Mouse (Mus musculus) cerebellum, adult 2 months (tissue): Measurements from ENCODE around the gene Lactb. TPM values are rescaled to one million over a fixed set of nuclear protein-coding genes. Genes with fewer than 3 reads are reported as not detected.

Source experiments
- DNase-seq, 2 experiments: peaks; one replicate each; pipeline ENCODE4 v3.0.0; 2021
- H3K27ac ChIP-seq: fragments of 200-500 bp; 2 replicates; pipeline ENCODE4 v1.5.1; 2012; ENCODE audit warnings: low read length, control low read depth, inconsistent platforms; ENCODE audit not compliant: insufficient read depth
- H3K27me3 ChIP-seq: fragments of 200-500 bp; 2 replicates; pipeline ENCODE4 v1.6.1; 2012; ENCODE audit warnings: inconsistent platforms, mild to moderate bottlenecking, low read length, moderate library complexity; ENCODE audit not compliant: control insufficient read depth, insufficient read depth
- H3K4me1 ChIP-seq: fragments of 200-500 bp; 2 replicates; pipeline ENCODE4 v1.6.1; 2011; ENCODE audit warnings: low read length; ENCODE audit not compliant: control insufficient read depth, insufficient read depth
- H3K4me3 ChIP-seq: fragments of 200-500 bp; replicated peaks from 2 replicates; pipeline ENCODE3; 2011; ENCODE audit warnings: mild to moderate bottlenecking, low read depth, low read length, control low read depth; ENCODE audit not compliant: insufficient read depth
- CTCF ChIP-seq: fragments of 200-500 bp; IDR thresholded peaks from 2 replicates; pipeline ENCODE4 v1.5.1; 2011; ENCODE audit warnings: low read depth, mild to moderate bottlenecking, control low read depth, low read length, moderate library complexity, borderline replicate concordance; ENCODE audit not compliant: insufficient read depth
- POLR2A ChIP-seq: fragments of 200-500 bp; IDR thresholded peaks from 2 replicates; pipeline ENCODE4 v1.6.1; 2011; ENCODE audit warnings: low read length, control low read depth, borderline replicate concordance; ENCODE audit not compliant: insufficient read depth
- WGBS: fragments of 180-500 bp; shearing (Covaris S2); methylation state at CpG from one replicate; pipeline ENCODE4 v1.1.7; 2018; 5-methylcytosine and 5-hydroxymethylcytosine counted together
- polyA plus RNA-seq: library from polyadenylated mRNA; depleted of rRNA; stranded (reverse); fragments of >200 nt; gene quantifications from 2 replicates; pipeline ENCODE4 v1.2.3, GENCODE M21; 2012

Lactb gene
- polyA plus RNA-seq, 1 experiment: 13.2 TPM

DNA sequence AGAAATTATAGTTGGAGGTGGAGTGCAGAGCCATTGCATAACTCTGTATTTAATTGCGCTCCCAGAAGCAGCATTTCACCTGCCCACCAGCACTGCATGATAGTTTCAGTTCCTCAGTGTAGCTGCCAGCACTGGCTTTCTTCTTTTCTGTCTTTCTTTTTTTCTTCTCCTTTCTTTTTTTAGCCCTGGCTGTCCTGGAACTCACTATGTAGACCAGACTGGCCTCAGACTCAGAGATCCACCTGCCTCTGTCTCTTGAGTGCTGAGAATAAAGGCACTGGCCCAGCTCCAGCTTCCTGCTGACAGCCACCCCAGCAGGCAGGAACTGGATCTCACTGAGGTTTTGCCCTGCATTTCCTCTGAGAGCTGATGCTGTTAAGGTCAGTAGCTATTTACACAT lies 2.7 kb upstream of the Lactb start:
- no peaks in the 10 kb centered on the region for H3K4me1 ChIP-seq
- no peaks in the 10 kb centered on the region for H3K27me3 ChIP-seq
- WGBS: 94% methylated on average over 1 of the region's 1 CpGs
- no peak overlapping the region for H3K4me3 ChIP-seq
- no peak for TF ChIP-seq CTCF
- no peak for TF ChIP-seq POLR2A
- no peak overlapping the region for H3K27ac ChIP-seq
- peak; percentile 34 to 39 for DNase-seq

DNA sequence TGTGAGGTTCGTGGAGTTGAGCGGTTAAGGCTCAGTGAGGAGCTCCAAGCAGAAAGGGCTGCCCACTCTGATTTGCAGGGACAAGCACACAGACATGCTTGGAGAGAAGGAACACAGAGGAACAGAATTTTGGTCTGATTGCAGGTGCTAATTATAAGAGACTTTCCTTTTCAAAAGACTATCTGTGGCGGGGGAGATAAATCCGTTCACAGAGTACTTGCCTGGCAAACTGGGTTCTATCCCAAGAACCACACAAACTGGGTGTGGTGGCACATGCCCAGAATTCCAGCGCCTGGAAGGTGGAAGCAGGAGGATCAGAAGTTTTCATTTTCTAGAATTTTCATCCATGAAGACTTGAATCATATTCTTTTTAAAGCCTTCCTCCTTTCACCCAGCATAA lies 1.8 kb upstream of the Lactb start:
- WGBS: 75% methylated on average over 5 of the region's 5 CpGs
- TF ChIP-seq CTCF: no peak
- no peak for TF ChIP-seq POLR2A
- H3K27ac ChIP-seq: no peak overlapping the region
- H3K4me3 ChIP-seq: no peak overlapping the region
- no peak for DNase-seq
- H3K27me3 ChIP-seq: no peaks in the 10 kb centered on the region
- no peaks in the 10 kb centered on the region for H3K4me1 ChIP-seq

GRCm38 (mm10) chr9:66974721-66975225 lies 511 bp downstream of the Lactb start:
- H3K4me1 ChIP-seq: no peaks in the 10 kb centered on the region
- TF ChIP-seq POLR2A: no peak
- no peak for TF ChIP-seq CTCF
- peak overlapping the region; percentile 59; the same call in 1 of the 2 replicates for H3K27ac ChIP-seq
- DNase-seq: peak; percentile 68 to 71
- peak overlapping the region; percentile 66 for H3K4me3 ChIP-seq
- WGBS: under 1% methylated on average over 41 of the region's 41 CpGs
- no peaks in the 10 kb centered on the region for H3K27me3 ChIP-seq

GRCm38 (mm10) chr9:66971116-66971515 lies 4.2 kb downstream of the Lactb start:
- no peaks in the 10 kb centered on the region for H3K4me1 ChIP-seq
- no peaks in the 10 kb centered on the region for H3K27me3 ChIP-seq
- H3K27ac ChIP-seq: no peak overlapping the region
- DNase-seq: no peak
- WGBS: 92% methylated on average over 8 of the region's 8 CpGs
- TF ChIP-seq POLR2A (no peak), CTCF (no peak)
- H3K4me3 ChIP-seq: no peak overlapping the region

DNA sequence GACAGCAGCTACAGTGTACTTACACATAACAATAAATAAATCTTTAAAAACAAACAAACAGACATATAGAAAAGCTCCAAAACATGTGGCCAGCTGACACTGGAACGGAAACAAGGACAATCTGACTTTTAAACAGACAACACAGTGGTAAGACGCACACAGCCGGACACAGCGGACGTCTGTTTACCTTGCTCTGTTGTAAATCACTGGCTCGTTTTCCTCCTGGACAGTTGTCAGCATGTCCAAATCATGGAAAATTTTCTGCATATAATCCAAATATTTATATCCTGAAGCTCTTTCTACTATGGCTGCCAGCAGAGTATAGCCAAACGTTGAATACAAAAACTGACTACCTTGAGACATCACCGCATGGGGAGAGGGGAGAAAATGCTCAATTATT lies 7.8 kb downstream of the Lactb start:
- no peaks in the 10 kb centered on the region for H3K27me3 ChIP-seq
- 84% methylated on average over 8 of the region's 8 CpGs for WGBS
- no peak for DNase-seq
- TF ChIP-seq POLR2A (no peak), CTCF (no peak)
- no peak overlapping the region for H3K27ac ChIP-seq
- H3K4me3 ChIP-seq: no peak overlapping the region
- H3K4me1 ChIP-seq: no peaks in the 10 kb centered on the region

DNA sequence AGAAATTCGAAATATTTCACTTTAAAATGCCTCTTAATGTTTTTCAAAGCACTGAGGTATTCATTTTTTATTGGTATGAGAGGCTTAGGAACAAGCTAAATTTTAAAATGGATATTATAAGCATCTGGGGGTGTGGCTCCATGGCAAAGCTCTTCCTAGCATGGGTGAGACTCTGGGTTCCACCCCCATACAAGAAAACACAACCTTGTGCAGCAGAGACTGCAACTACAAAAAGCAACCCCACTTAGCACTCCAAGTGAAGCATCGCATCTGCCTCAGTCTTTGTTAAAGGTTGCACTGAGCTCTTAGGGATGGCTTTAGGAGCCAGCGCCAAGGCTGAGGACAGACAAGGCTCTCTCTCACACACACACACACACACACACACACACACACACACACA lies 13.8 kb downstream of the Lactb start:
- 63% methylated on average over 3 of the region's 3 CpGs for WGBS
- no peak overlapping the region for H3K4me3 ChIP-seq
- no peak for DNase-seq
- no peaks in the 10 kb centered on the region for H3K4me1 ChIP-seq
- no peaks in the 10 kb centered on the region for H3K27me3 ChIP-seq
- H3K27ac ChIP-seq: no peak overlapping the region
- no peak for TF ChIP-seq POLR2A
- TF ChIP-seq CTCF: no peak

GRCm38 (mm10) chr9:66957451-66957850 lies 17.8 kb downstream of the Lactb start:
- H3K27ac ChIP-seq: no peak overlapping the region
- 93% methylated on average over 3 of the region's 3 CpGs for WGBS
- no peaks in the 10 kb centered on the region for H3K4me1 ChIP-seq
- H3K4me3 ChIP-seq: no peak overlapping the region
- TF ChIP-seq CTCF (no peak), POLR2A (no peak)
- no peak for DNase-seq
- no peaks in the 10 kb centered on the region for H3K27me3 ChIP-seq

- DNase-seq: no peak
- no peaks in the 10 kb centered on the region for H3K4me1 ChIP-seq
- no peaks in the 10 kb centered on the region for H3K27me3 ChIP-seq
- H3K27ac ChIP-seq: no peak overlapping the region
- TF ChIP-seq POLR2A: no peak
- no peak for TF ChIP-seq CTCF
- no peak overlapping the region for H3K4me3 ChIP-seq
- 79% methylated on average over 2 of the region's 2 CpGs for WGBS
Observed at GRCm38 (mm10) chr9:66952886-66953285, 22.4 kb downstream of the Lactb start.
